Mouse (Mus musculus): Measurements from ENCODE around the gene Maged1. TPM values are rescaled to one million over a fixed set of nuclear protein-coding genes. Genes with fewer than 3 reads are reported as not detected.

The Maged1 gene
- 361 and 412 TPM in 2 replicates for polyA plus RNA-seq (2011; ENCODE audit: insufficient read length, low read depth, missing spikeins)

- TF ChIP-seq CTCF (IDR thresholded peaks at IDR 0.05; ENCODE audit: borderline replicate concordance, insufficient read depth, low read length) = no peak
- peak; percentile 95 for TF ChIP-seq POLR2A (IDR thresholded peaks at IDR 0.05; ENCODE audit: low read depth, low read length)
- Histone ChIP-seq H3K4me3 (ENCODE audit: insufficient read depth, low read length) (peak within 1 kb of the TSS; percentile 95), H3K4me1 (ENCODE audit: control insufficient read depth, insufficient read depth, low read length) (no peaks in the 10 kb centered on the region), H3K27ac (ENCODE audit: insufficient read depth, low read length) (peak within 1 kb of the TSS; percentile 87)
These were observed at the start of gene Maged1 for GRCm38 (mm10) chrX:94541918-94542355. Gene Maged1, minus strand, starts transcription at chrX:94542143.

- Histone ChIP-seq H3K27ac (ENCODE audit: insufficient read depth, low read length) (no peak overlapping the region), H3K4me1 (ENCODE audit: control insufficient read depth, insufficient read depth, low read length) (no peaks in the 10 kb centered on the region), H3K4me3 (ENCODE audit: insufficient read depth, low read length) (no peak overlapping the region)
- no peak for TF ChIP-seq POLR2A (IDR thresholded peaks at IDR 0.05; ENCODE audit: low read depth, low read length)
- TF ChIP-seq CTCF (IDR thresholded peaks at IDR 0.05; ENCODE audit: borderline replicate concordance, insufficient read depth, low read length) = no peak
These were observed 38.3 kb upstream of the Maged1 start for GRCm38 (mm10) chrX:94580251-94580650.

- no peaks in the 10 kb centered on the region for H3K4me1 ChIP-seq (ENCODE audit: control insufficient read depth, insufficient read depth, low read length)
- H3K4me3 ChIP-seq (ENCODE audit: insufficient read depth, low read length) = no peak overlapping the region
- no peak for TF ChIP-seq POLR2A (IDR thresholded peaks at IDR 0.05; ENCODE audit: low read depth, low read length)
- no peak for TF ChIP-seq CTCF (IDR thresholded peaks at IDR 0.05; ENCODE audit: borderline replicate concordance, insufficient read depth, low read length)
- no peak overlapping the region for H3K27ac ChIP-seq (ENCODE audit: insufficient read depth, low read length)
These were observed 22.8 kb upstream of the Maged1 start for GRCm38 (mm10) chrX:94564694-94565093.

GRCm38 (mm10) chrX:94562392-94562791, 20.4 kb upstream of the Maged1 start:
- TF ChIP-seq POLR2A (IDR thresholded peaks at IDR 0.05; ENCODE audit: low read depth, low read length) = no peak
- no peak for TF ChIP-seq CTCF (IDR thresholded peaks at IDR 0.05; ENCODE audit: borderline replicate concordance, insufficient read depth, low read length)
- no peak overlapping the region for H3K27ac ChIP-seq (ENCODE audit: insufficient read depth, low read length)
- no peaks in the 10 kb centered on the region for H3K4me1 ChIP-seq (ENCODE audit: control insufficient read depth, insufficient read depth, low read length)
- no peak overlapping the region for H3K4me3 ChIP-seq (ENCODE audit: insufficient read depth, low read length)

GRCm38 (mm10) chrX:94548227-94548626, 6.3 kb upstream of the Maged1 start:
- H3K4me3 ChIP-seq (ENCODE audit: insufficient read depth, low read length) = no peak overlapping the region
- H3K4me1 ChIP-seq (ENCODE audit: control insufficient read depth, insufficient read depth, low read length) = no peaks in the 10 kb centered on the region
- TF ChIP-seq CTCF (IDR thresholded peaks at IDR 0.05; ENCODE audit: borderline replicate concordance, insufficient read depth, low read length) = no peak
- no peak for TF ChIP-seq POLR2A (IDR thresholded peaks at IDR 0.05; ENCODE audit: low read depth, low read length)
- no peak overlapping the region for H3K27ac ChIP-seq (ENCODE audit: insufficient read depth, low read length)

- no peak overlapping the region for H3K27ac ChIP-seq (ENCODE audit: insufficient read depth, low read length)
- no peak overlapping the region for H3K4me3 ChIP-seq (ENCODE audit: insufficient read depth, low read length)
- TF ChIP-seq POLR2A (IDR thresholded peaks at IDR 0.05; ENCODE audit: low read depth, low read length) = no peak
- no peak for TF ChIP-seq CTCF (IDR thresholded peaks at IDR 0.05; ENCODE audit: borderline replicate concordance, insufficient read depth, low read length)
- no peaks in the 10 kb centered on the region for H3K4me1 ChIP-seq (ENCODE audit: control insufficient read depth, insufficient read depth, low read length)
These were observed 4.0 kb upstream of the Maged1 start for GRCm38 (mm10) chrX:94545941-94546340.

- H3K27ac ChIP-seq (ENCODE audit: insufficient read depth, low read length) = no peak overlapping the region
- no peaks in the 10 kb centered on the region for H3K4me1 ChIP-seq (ENCODE audit: control insufficient read depth, insufficient read depth, low read length)
- TF ChIP-seq CTCF (IDR thresholded peaks at IDR 0.05; ENCODE audit: borderline replicate concordance, insufficient read depth, low read length) = peak; percentile 12; the same call in 1 of the 2 replicates
- no peak for TF ChIP-seq POLR2A (IDR thresholded peaks at IDR 0.05; ENCODE audit: low read depth, low read length)
- H3K4me3 ChIP-seq (ENCODE audit: insufficient read depth, low read length) = no peak overlapping the region
These were observed 3.0 kb upstream of the Maged1 start for GRCm38 (mm10) chrX:94544923-94545322.

GRCm38 (mm10) chrX:94542536-94542935, 593 bp upstream of the Maged1 start:
- Histone ChIP-seq H3K27ac (ENCODE audit: insufficient read depth, low read length) (peak overlapping the region; percentile 38; the same call in 1 of the 2 replicates), H3K4me3 (ENCODE audit: insufficient read depth, low read length) (peak overlapping the region; percentile 39), H3K4me1 (ENCODE audit: control insufficient read depth, insufficient read depth, low read length) (no peaks in the 10 kb centered on the region)
- TF ChIP-seq CTCF (IDR thresholded peaks at IDR 0.05; ENCODE audit: borderline replicate concordance, insufficient read depth, low read length) (no peak), POLR2A (IDR thresholded peaks at IDR 0.05; ENCODE audit: low read depth, low read length) (no peak)

- Histone ChIP-seq H3K4me3 (ENCODE audit: insufficient read depth, low read length) (peak overlapping the region; percentile 95), H3K27ac (ENCODE audit: insufficient read depth, low read length) (peak overlapping the region; percentile 87), H3K4me1 (ENCODE audit: control insufficient read depth, insufficient read depth, low read length) (no peaks in the 10 kb centered on the region)
- TF ChIP-seq POLR2A (IDR thresholded peaks at IDR 0.05; ENCODE audit: low read depth, low read length) (0 out of 2 replicates have a peak, but pooled peaks have one; percentile 5), CTCF (IDR thresholded peaks at IDR 0.05; ENCODE audit: borderline replicate concordance, insufficient read depth, low read length) (no peak)
These were observed 737 bp downstream of the Maged1 start for GRCm38 (mm10) chrX:94541206-94541605.

- TF ChIP-seq CTCF (IDR thresholded peaks at IDR 0.05; ENCODE audit: borderline replicate concordance, insufficient read depth, low read length) = no peak
- 0 out of 2 replicates have a peak, but pooled peaks have one; percentile 18 for TF ChIP-seq POLR2A (IDR thresholded peaks at IDR 0.05; ENCODE audit: low read depth, low read length)
- peak overlapping the region; percentile 87 for H3K27ac ChIP-seq (ENCODE audit: insufficient read depth, low read length)
- peak overlapping the region; percentile 95 for H3K4me3 ChIP-seq (ENCODE audit: insufficient read depth, low read length)
- H3K4me1 ChIP-seq (ENCODE audit: control insufficient read depth, insufficient read depth, low read length) = no peaks in the 10 kb centered on the region
These were observed 1.4 kb downstream of the Maged1 start for GRCm38 (mm10) chrX:94540341-94541201.
